Mouse (Mus musculus): ENCODE measurements around the gene Smok3b.

Smok3b gene

DNA sequence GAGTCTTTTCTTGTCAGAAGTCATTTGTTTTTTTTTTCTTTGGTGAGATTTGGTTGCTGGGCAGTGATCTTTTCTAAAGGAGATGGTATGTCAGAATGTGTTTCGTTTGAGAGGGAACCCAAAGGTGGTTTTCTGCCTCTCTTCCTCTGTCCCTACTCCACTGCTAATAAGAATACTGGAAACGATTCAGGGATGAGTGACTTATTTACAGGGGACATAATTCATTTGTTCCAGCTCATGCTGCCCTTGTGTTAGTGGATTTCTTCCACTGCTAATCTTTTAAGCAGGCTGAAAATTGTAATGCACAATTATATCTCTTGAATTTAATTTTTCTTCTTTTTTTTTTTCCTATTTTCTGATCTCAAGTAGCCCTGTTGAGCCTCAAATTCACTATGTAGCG lies 65.6 kb downstream of the Smok3b start:
- no peak for DNase-seq

DNA sequence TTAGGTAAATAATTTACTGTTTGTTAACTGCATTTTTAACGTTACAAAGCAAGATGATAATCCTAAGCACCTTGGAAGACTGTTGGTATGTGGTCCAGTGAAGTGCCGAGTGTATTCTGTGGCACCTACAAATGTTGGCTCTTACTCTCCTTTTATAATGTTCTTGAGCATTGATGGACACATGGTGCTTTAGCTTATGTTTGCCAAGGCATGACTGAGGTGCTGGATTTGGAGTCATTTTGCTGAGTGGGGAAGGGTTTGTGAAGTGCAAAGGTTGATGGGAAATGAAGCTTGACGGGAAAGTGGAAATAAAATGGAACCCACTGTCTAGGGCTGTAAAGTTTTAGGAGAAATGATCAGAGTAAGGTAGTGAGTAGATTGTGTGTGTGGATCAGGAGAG lies 67.1 kb downstream of the Smok3b start:
- no peak for DNase-seq

DNA sequence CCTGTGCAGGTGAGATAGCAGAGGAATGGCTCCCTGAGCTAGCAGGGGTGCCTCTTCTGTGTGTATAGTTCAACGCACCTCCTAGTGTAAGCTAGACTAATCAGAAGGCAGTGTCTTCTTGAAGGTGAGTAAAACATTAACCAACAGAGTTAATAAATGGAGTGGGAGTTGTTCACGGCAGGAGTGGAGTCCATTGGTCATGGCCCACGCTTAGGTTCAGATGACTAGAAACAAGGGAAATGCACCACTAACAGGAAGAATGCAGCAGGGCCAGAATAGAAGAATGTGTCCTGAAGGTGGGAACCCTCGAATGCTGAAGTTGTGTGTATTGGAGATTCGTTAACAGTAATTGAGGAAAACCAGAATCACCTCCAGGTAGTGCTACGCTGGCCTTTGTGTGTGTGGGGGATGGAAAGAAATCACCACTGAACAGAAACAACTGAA lies 67.9 kb downstream of the Smok3b start:
- no peak for DNase-seq

DNA sequence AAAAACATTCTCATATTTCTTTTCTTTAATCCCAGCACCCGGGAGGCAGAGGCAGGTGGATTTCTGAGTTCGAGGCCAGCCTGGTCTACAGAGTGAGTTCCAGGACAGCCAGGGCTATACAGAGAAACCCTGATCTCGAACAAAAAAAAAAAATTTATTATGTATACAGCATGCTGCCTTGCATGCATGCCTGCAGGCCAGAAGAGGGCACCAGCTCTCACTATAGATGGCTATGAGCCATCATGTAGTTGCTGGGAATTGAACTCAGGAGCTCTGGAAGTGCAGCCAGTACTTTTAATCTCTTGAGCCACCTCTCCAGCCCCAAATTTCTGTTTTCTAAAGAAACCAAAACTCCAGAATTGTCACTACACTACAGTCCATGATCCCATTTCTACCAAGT lies 69.0 kb downstream of the Smok3b start:
- peak; percentile 21 for DNase-seq

DNA sequence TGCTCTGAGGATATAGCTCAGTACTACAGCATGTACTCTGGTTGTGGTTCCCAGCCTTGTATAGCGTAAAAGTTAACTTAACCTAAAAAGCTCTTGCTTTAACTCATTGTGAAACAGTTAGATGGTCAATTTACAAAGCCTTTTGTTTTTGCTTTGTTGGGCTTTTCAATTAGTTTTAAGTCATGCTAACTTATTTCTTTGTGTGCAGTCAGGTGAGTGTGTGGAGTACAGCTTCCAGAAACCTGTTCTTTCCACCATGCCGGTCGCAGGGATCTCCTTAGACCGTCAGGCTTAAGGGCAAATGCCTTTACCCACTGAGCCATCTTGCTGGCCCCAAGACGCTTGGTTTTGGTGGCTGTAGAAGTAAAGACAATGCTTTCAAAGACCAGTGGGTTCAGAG lies 69.5 kb downstream of the Smok3b start:
- DNase-seq: no peak

DNA sequence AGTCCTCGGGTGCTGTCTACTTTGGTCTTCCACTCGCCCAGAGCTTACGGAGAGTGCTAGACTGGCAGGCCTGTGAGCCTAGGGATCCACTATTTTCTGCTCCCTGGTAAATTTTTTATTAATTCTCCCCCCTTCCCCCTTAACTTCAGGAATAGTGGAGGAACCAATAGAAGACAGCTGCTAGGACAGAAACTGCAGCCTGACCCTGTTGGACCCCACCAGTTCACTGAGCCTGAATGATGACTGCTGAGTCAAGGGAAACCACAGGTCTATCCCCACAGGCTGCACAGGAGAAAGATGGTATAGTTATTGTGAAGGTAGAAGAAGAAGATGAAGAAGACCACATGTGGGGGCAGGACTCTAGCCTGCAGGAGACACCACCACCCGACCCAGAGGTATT lies 71.5 kb downstream of the Smok3b start:
- no peak for DNase-seq

DNA sequence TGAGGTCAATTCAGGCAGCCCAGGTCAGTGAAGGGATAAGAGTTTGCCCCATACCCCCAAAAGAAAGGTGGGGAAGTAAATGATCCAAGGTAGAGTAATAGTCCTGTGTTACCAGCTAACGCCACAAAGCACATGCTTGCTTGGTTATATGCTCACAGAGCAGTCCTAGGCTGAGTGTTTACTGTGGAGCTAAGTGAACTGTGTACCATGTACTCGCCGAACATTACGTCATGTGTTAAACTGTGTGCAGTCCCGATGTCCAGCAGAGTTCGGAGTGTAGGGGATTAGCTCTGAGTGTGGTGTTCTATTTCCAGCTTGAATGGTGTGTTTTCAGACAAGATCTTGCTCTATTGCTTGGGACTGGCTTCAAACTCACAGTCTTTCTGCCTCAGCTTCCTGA lies 73.2 kb downstream of the Smok3b start:
- no peak for DNase-seq

Measured in thymus, postnatal 14 days (tissue).